Mouse (Mus musculus) liver, adult (tissue): Measurements from ENCODE around the gene H2al1m.

Experiments
- GATA4 ChIP-seq: IDR thresholded peaks from 2 replicates; pipeline ENCODE4 v1.6.1; 2014; ENCODE audit warnings: mild to moderate bottlenecking, low read length; ENCODE audit not compliant: insufficient replicate concordance

H2al1m gene

GRCm38 (mm10) chrX:9302791-9303190 lies 19.2 kb downstream of the H2al1m start:
- TF ChIP-seq GATA4 = no peak

- TF ChIP-seq GATA4 = no peak
These were observed 19.9 kb downstream of the H2al1m start for GRCm38 (mm10) chrX:9303455-9303854.
